In genomic region chr9:120676771-120677170, GRCm38 (mm10) we compare ENCODE assay signal across 14 mouse cellular contexts.
DNase-seq lines count a peak whose midpoint lies in the region; TF ChIP-seq lines count a peak whose summit lies in the region.
"Had no signal": no experiment of that assay in that cellular context is flagged by ENCODE, and none has a peak within 500 bp of the region (broad histone marks: within the 10 kb centered on the region; RNA-seq: fewer than 3 reads in every experiment).

No protein-coding gene starts in this region.

- peak; percentile 89 for TF ChIP-seq EP300 in ES-Bruce4 (IDR thresholded peaks at IDR 0.05; ENCODE audit: insufficient read depth, low read depth, low read length)

- H3K36me3 ChIP-seq in ES-Bruce4 (ENCODE audit: control insufficient read depth, insufficient read depth, low read length, poor library complexity, severe bottlenecking), result no peaks in the 10 kb centered on the region
- no peaks in the 10 kb centered on the region for H3K36me3 ChIP-seq in ES-E14 (ENCODE audit: control insufficient read depth, insufficient read depth, low read length, poor library complexity, severe bottlenecking)
- H3K36me3 ChIP-seq: forebrain, embryonic 12.5 days; neural tube, embryonic 13.5 days; stomach, embryonic 15.5 days had no signal

- H3K9me3 ChIP-seq in ES-Bruce4 (replicated peaks; ENCODE audit: control insufficient read depth, insufficient read depth, low read length, poor library complexity, severe bottlenecking), result no peaks in the 10 kb centered on the region
- no peaks in the 10 kb centered on the region for H3K9me3 ChIP-seq in ES-E14 (ENCODE audit: control insufficient read depth, insufficient read depth, low read depth, low read length)
- H3K9me3 ChIP-seq: forebrain, embryonic 12.5 days; neural tube, embryonic 13.5 days; stomach, embryonic 15.5 days had no signal

- H3K4me3 ChIP-seq in ES-Bruce4 (ENCODE audit: low read depth, low read length) (no peak overlapping the region), ES-E14 (ENCODE audit: insufficient read depth in 1 of 2, low read depth in 1 of 2, low read length in 2 of 2, poor library complexity in 1 of 2, severe bottlenecking in 1 of 2) (no peak overlapping the region)
- H3K4me3 ChIP-seq: forebrain, embryonic 12.5 days; neural tube, embryonic 13.5 days; stomach, embryonic 15.5 days had no signal

- in situ Hi-C loops in ES-E14 (cut with MboI; ENCODE audit: low sequenced_read_pairs in 2 of 2, unreplicated experiment in 2 of 2), result no loop called here

- no peaks in the 10 kb centered on the region for H3K27me3 ChIP-seq in ES-Bruce4 (ENCODE audit: control insufficient read depth, insufficient read depth, low read length, poor library complexity, severe bottlenecking)

- TF ChIP-seq POLR2A in ES-Bruce4 (IDR thresholded peaks at IDR 0.05; ENCODE audit: insufficient read depth, low read length), result no peak

- peak; percentile 50 for DNase-seq in kidney, adult 18-20 months
- DNase-seq in kidney, postnatal 4 days, result no peak
- no peak for DNase-seq in ES-E14 (ENCODE audit: low read depth, low spot score)
- DNase-seq in kidney, adult 9 months, result peak; percentile 77
- DNase-seq in ovary, adult 18-20 months (ENCODE audit: low spot score), result no peak
- DNase-seq in left cerebral cortex, adult 8-10 months (ENCODE audit: low spot score in 2 of 2), result no peak
- DNase-seq: gastrocnemius, postnatal 10 days; heart, postnatal 4 days; layer of hippocampus, adult 9-11 months had no signal

- H3K27ac ChIP-seq in ES-Bruce4 (ENCODE audit: insufficient read depth, low read length) (peak overlapping the region; percentile 29; the same call in 1 of the 2 replicates), ES-E14 (ENCODE audit: insufficient read depth, low read depth, low read length, poor library complexity, severe bottlenecking) (peak overlapping the region; percentile 1; the same call in 1 of the 2 replicates)
- H3K27ac ChIP-seq: forebrain, embryonic 12.5 days; liver, embryonic 14.5 days; neural tube, embryonic 13.5 days; stomach, embryonic 15.5 days had no signal

- H3K4me1 ChIP-seq in ES-Bruce4 (ENCODE audit: control insufficient read depth, insufficient read depth, low read length) (peaks cover 13% of the 10 kb centered on the region), ES-E14 (ENCODE audit: control insufficient read depth in 2 of 2, insufficient read depth in 2 of 2, low read length in 2 of 2, poor library complexity in 1 of 2) (peaks cover 27 to 39% of the 10 kb centered on the region in 2 experiments)

- no peak for TF ChIP-seq CTCF in ES-Bruce4 (IDR thresholded peaks at IDR 0.05; ENCODE audit: low read depth, low read length)

- H3K9ac ChIP-seq in ES-Bruce4 (ENCODE audit: low read depth, poor library complexity, severe bottlenecking), result peak overlapping the region; percentile 1
- H3K9ac ChIP-seq in ES-E14 (ENCODE audit: insufficient read depth, low read depth, low read length, poor library complexity, severe bottlenecking), result no peak overlapping the region
- H3K9ac ChIP-seq: forebrain, embryonic 12.5 days; liver, embryonic 14.5 days; stomach, embryonic 15.5 days had no signal

TF ChIP-seq in ES-E14, 5 proteins besides CTCF, POLR2A, EP300 and RAD21:
- no peak for TF ChIP-seq CHD2 (IDR thresholded peaks at IDR 0.05; ENCODE audit: low read depth, low read length)
- no peak for TF ChIP-seq ZC3H11A (IDR thresholded peaks at IDR 0.05; ENCODE audit: borderline replicate concordance, low read depth, low read length)
- TF ChIP-seq ZNF384 (IDR thresholded peaks at IDR 0.05; ENCODE audit: low read depth, low read length), result no peak
- no peak for TF ChIP-seq HCFC1 (IDR thresholded peaks at IDR 0.05; ENCODE audit: borderline replicate concordance, insufficient read depth, low read length)
- no peak for TF ChIP-seq MAFK (IDR thresholded peaks at IDR 0.05; ENCODE audit: insufficient read depth, low read depth, low read length)

Comparison
In these comparisons a context has a peak if more than half of its experiments do, and no peak if none do; other contexts are left out.
1. DNase-seq: peak in kidney, adult 18-20 months (single experiment) and kidney, adult 9 months (single experiment); none in kidney, postnatal 4 days (0 of 2), ES-E14 (single experiment), ovary, adult 18-20 months (single experiment) and left cerebral cortex, adult 8-10 months (0 of 2).